Mouse (Mus musculus) lung, adult 18-20 months (tissue): Measurements from ENCODE around the gene Ociad1.
"Not testable (repeated sequence)": the region's sequence is repeated elsewhere in the genome, so short reads cannot be mapped to it uniquely, and the experiment has no call there.

Source experiments
- DNase-seq, 2 experiments: peaks; one replicate each; pipeline ENCODE4 v3.0.0; 2022; ENCODE audit warnings: mixed read lengths in 2 of 2

Gene Ociad1

GRCm38 (mm10) chr5:73285470-73285978 is 7.1 kb upstream of the Ociad1 start:
- DNase-seq, result no peak

DNA sequence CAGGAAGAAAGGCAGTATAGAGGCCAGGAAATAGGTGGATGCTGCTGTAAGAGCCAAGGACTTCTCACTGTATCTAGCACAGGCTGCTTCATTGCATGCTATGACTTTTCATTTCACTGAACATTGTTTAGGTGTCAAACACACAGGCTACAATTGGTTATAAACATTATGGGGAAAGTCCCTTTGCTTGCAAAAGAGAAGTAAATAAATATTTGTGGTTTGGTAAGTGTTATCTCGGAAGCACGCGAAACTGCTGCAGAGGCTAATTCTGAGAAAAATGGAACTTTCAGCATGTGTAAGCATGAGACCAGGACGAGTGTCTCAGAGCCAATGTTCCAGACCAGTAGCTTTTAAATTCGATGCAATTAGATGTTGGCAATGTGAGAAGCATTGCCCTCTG is 6.0 kb upstream of the Ociad1 start:
- DNase-seq, result no peak

GRCm38 (mm10) chr5:73289900-73290299 is 2.7 kb upstream of the Ociad1 start:
- no peak for DNase-seq

DNA sequence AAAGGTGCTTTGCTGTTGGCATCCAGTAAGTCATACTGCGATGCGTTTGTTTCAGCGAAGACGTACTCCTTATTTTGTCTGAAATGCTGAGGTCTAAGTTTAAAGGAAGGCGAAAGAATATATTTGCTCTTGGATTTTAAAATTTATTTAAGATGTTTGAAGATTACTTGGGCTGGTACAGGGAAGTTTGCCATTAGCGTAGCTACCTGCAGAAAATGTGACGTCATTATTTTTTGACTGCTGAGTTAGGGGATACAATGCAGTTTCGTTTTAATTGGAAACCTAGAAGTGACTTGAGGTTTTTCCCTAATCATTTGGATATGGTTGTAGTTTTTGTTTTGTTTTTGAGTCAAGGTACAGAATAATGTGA is 859 bp downstream of the Ociad1 start:
- DNase-seq, result no peak

DNA sequence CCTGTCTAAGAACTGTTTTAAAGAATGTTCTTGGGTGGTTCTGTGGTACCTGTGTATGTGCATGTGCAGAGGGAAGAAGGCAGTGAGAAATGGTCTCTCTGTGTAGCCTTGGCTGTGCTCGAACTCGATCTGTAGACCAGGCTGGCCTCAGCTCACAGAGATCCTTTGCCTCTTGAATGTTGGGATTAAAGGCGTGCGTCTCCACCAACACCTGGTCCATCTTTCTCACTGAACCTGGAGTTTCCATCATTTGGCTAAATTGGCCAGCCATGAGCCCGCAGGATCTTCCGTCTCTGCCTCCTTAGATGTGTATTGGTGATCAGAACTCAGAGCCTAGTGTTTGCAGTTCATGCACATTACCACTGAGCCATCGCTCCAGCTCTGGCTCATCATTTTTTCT is 2.4 kb downstream of the Ociad1 start:
- no peak for DNase-seq

GRCm38 (mm10) chr5:73295916-73296315 is 3.3 kb downstream of the Ociad1 start:
- no peak for DNase-seq

GRCm38 (mm10) chr5:73301601-73302307 is 9.2 kb downstream of the Ociad1 start:
- no peak for DNase-seq

DNA sequence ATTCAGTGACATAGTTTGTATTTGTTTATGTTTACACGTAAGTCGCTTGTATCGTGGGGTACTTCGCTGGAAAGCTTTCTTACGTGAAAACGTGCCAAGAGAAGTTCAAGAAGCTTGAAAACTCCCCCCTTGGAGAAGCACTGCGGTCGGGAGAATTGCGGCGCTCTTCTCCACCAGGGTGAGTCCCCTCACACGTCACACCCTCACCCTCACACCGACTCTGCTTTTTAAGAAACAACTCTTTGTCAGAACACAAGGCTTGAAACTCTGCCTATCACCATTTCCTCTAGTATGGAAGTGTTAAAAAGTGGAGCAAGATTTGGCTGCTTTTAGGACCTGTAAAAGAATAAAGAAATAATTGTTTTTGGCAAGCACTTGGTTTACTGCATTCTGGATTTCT is 11.9 kb downstream of the Ociad1 start:
- no peak for DNase-seq

GRCm38 (mm10) chr5:73306486-73306885 is 13.9 kb downstream of the Ociad1 start:
- no peak for DNase-seq

- DNase-seq, result no peak
These were observed 14.7 kb downstream of the Ociad1 start for GRCm38 (mm10) chr5:73307297-73307696.

GRCm38 (mm10) chr5:73309496-73309895 is 16.9 kb downstream of the Ociad1 start:
- DNase-seq, result no peak

DNA sequence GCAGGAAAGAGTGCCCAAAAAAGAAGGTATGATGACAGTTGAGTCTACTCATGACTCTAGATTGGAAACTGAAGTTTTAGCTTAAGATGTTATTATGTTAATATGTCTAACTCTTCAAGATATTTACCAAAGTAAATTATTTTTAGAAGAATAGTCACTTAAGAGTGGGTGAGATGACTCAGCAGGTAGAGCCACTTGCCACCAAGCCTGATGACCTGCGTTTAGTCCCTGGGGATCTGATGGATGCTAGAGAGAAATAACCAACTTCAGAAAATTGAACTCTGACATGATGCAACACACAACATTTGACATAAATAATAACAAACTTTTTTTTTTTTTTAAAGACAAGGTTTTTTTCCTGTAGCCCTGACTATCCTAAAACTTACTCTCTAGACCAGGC is 17.8 kb downstream of the Ociad1 start:
- no peak for DNase-seq

GRCm38 (mm10) chr5:73311458-73311857 is 18.9 kb downstream of the Ociad1 start:
- no peak for DNase-seq

- DNase-seq, result no peak
These were observed 21.0 kb downstream of the Ociad1 start for GRCm38 (mm10) chr5:73313591-73313990.

DNA sequence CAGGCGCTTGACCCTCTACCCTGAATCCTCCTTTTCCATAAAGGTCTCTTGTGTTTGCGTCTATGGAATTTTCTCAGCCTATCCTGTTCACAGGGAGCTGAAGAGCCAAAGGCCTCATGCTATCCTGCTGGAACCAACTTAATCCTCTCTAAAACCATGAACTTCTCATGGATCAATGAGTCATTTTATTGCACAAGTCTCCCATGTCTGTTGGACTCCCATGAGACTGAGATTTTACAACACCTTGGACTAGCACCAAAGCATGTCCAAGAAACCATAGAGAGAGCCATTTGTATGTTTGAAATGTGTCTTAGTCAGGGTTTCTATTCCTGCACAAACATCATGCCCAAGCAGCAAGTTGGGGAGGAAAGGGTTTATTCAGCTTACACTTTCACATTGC is 22.1 kb downstream of the Ociad1 start:
- no peak for DNase-seq

DNA sequence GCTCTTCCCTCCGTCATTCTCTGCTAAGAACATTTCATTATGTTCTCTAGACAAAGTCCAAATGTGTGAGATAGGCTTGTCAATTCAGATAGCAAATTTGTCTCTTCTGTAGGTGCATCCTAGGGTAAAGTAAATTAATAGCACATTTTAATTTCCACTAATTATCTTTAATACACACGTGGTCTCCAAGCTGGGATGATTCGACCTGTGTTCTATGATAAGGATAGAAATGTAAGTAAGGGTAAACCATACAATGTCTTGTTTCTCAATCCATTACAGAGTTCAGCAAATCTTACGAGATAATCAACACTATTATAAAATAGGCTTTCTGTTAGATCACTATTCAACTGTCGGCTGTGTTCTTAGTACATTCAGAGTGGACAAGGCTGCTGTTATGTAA is 26.7 kb downstream of the Ociad1 start:
- no peak for DNase-seq

DNA sequence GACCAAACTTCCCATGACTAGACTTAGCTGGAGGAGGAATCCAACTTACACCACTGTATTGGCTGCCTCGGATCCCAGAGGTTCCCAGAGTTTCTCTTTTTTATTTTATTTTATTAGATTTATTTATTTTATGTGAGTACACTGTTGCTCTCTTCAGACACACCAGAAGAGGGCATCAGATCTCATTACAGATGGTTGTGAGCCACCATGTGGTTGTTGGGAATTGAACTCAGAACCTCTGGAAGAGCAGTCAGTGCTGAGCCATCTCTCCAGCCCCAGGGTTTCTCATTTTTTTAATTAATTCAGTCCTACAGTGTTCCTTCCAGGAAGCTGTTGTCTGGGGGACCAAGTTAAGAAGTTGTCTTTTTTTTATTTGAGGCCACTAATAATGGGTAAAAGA is 30.1 kb downstream of the Ociad1 start:
- DNase-seq, result not testable (repeated sequence)

DNA sequence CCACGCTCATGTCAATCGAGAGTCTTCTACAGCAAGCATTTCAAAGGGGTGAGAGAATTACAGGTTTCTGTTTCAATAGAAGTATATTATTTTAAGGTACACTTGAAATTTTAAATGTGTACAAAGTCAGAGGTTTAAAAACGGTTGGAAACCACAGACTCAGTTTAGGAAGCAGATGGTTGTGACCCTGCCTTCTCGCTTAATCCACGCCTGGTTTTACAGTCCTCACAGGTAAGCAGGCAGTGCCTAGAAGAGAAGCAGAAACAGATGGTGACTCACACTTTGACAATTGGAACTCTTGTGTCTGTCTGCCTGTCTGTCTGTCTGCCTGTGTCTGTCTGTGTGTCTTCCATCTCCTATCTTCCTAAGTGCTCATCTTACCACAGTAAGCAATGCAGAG is 31.0 kb downstream of the Ociad1 start:
- no peak for DNase-seq

- no peak for DNase-seq
These were observed 32.1 kb downstream of the Ociad1 start for GRCm38 (mm10) chr5:73324526-73325170.

DNA sequence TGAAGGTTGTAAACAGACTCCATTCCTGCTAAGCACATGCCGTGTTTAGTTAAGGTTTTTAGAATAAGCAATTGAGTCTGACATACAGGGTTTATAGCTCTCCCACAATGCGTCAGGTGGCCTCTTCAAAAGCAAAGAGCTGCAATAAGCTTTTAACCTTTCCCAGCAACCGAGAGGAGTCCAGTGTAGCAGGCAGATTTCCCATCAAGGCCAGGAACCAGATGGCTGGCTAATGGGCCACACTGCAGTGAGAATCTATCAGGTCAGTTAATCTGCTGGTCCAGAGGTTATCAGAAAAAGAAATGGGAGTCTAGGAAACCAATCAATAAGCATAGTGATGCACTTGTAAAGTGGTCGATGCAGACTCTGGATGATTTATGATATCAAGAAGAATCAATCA is 38.4 kb downstream of the Ociad1 start:
- DNase-seq, result no peak

DNA sequence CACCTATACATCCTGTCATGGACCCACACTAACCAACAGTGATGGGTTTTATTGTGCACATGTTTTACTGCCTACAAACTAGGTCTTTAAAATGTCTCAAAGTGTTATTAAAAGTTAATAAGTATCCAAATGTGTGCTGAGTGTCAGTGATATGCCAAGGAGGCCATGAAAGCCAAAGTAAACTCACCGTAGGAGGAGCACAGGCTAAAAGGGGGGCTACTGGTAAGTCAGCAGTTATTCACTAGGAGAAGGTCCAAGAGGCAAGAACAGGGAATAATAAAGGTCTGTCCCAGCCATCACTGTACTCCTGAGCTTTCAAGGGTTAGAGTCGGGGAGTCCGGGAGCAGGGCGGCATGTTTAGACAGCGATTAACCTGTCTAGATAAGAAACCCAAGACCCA is 43.9 kb downstream of the Ociad1 start:
- DNase-seq, result no peak

GRCm38 (mm10) chr5:73337961-73338831 is 45.6 kb downstream of the Ociad1 start:
- peak in 1 of 2 experiments; percentile 17 for DNase-seq

DNA sequence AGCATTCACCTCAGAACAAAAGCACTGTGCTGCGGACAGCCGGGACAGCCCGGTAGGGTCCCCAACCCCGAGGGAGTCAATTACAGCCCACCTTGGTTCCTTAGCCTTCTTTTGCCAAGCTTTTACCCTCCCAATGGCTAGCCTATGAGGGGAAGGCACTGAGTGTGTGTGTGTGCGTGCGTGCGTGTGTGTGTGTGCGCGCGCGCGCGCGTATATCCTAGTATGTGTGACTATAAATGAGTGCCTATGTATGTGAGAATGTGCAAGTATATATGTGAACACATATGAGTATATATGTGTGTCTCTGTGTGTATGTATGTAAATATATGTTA is 46.2 kb downstream of the Ociad1 start:
- no peak for DNase-seq
